ENCODE assay signal across 8 mouse cellular contexts in genomic region chr11:44617734-44618586, GRCm38 (mm10). TPM values are rescaled to one million over a fixed set of nuclear protein-coding genes. Genes with fewer than 3 reads are reported as not detected.
DNase-seq lines count a peak whose midpoint lies in the region; ATAC-seq and TF ChIP-seq lines count a peak whose summit lies in the region.

No protein-coding gene starts in this region.

- peaks cover 86% of the 10 kb centered on the region for H3K27me3 ChIP-seq in E14TG2a.4 (ENCODE audit: insufficient read depth, low read length)
- H3K27me3 ChIP-seq in embryonic facial prominence, embryonic 13.5 days = peaks cover 74% of the 10 kb centered on the region
- peaks cover 59% of the 10 kb centered on the region for H3K27me3 ChIP-seq in heart, embryonic 15.5 days

- H3K9ac ChIP-seq in embryonic facial prominence, embryonic 13.5 days = peak overlapping the region; percentile 92
- peak overlapping the region; percentile 76 for H3K9ac ChIP-seq in heart, embryonic 15.5 days

- TF ChIP-seq CTCF in E14TG2a.4 (conservative IDR thresholded peaks at IDR 0.05; ENCODE audit: low read length) = no peak

- H3K4me2 ChIP-seq in embryonic facial prominence, embryonic 13.5 days = peak overlapping the region; percentile 77
- peak overlapping the region; percentile 91 for H3K4me2 ChIP-seq in heart, embryonic 15.5 days

- H3K9me3 ChIP-seq in E14TG2a.4 (ENCODE audit: low read length) = no peaks in the 10 kb centered on the region
- no peaks in the 10 kb centered on the region for H3K9me3 ChIP-seq in embryonic facial prominence, embryonic 13.5 days
- no peaks in the 10 kb centered on the region for H3K9me3 ChIP-seq in heart, embryonic 15.5 days (replicated peaks)

- peak; percentile 13 for DNase-seq in adrenal gland, adult 8-10 months
- DNase-seq in kidney, postnatal 25 days = peak; percentile 33 to 53
- peak; percentile 14 to 17 for DNase-seq in spleen, postnatal 14 days (ENCODE audit: low spot score in 2 of 2)
- DNase-seq in layer of hippocampus, adult 9-11 months = no peak

- WGBS in embryonic facial prominence, embryonic 13.5 days = under 1% methylated on average over 53 of the region's 55 CpGs
- 2% methylated on average over 40 of the region's 55 CpGs for WGBS in heart, embryonic 15.5 days

- H3K4me1 ChIP-seq in E14TG2a.4 (replicated peaks; ENCODE audit: low read depth, low read length) = peaks cover 58% of the 10 kb centered on the region
- H3K4me1 ChIP-seq in embryonic facial prominence, embryonic 13.5 days = peaks cover 37% of the 10 kb centered on the region
- H3K4me1 ChIP-seq in heart, embryonic 15.5 days (replicated peaks) = peaks cover 38% of the 10 kb centered on the region

- peak overlapping the region; percentile 77 for H3K4me3 ChIP-seq in E14TG2a.4 (replicated peaks; ENCODE audit: low read length)
- H3K4me3 ChIP-seq in embryonic facial prominence, embryonic 13.5 days = peak overlapping the region; percentile 66
- peak overlapping the region; percentile 72 for H3K4me3 ChIP-seq in heart, embryonic 15.5 days

- no peak for ATAC-seq in embryonic facial prominence, embryonic 13.5 days (ENCODE audit: insufficient number of reproducible peaks, insufficient read depth, low FRiP score, low TSS enrichment, low read depth)
- 0 out of 2 replicates have a peak, but pooled peaks have one; percentile 11 for ATAC-seq in heart, embryonic 15.5 days (replicated peaks; ENCODE audit: insufficient number of reproducible peaks, insufficient read depth, low FRiP score, low read depth)
- peak; percentile 20 for ATAC-seq in megakaryocyte progenitor cell, adult 5-6 weeks (replicated peaks; ENCODE audit: poor library complexity)

- no peaks in the 10 kb centered on the region for H3K36me3 ChIP-seq in E14TG2a.4 (ENCODE audit: insufficient read depth, low read length)
- peaks cover 8% of the 10 kb centered on the region for H3K36me3 ChIP-seq in embryonic facial prominence, embryonic 13.5 days
- H3K36me3 ChIP-seq in heart, embryonic 15.5 days = 0 out of 2 replicates have a peak, but pooled peaks cover 5% of the 10 kb centered on the region

- H3K27ac ChIP-seq in embryonic facial prominence, embryonic 13.5 days = peak overlapping the region; percentile 93
- peak overlapping the region; percentile 82 for H3K27ac ChIP-seq in heart, embryonic 15.5 days

RNA-seq across cellular contexts. Expression of gene Ebf1, which starts 0.8 kb away (rescaled TPM):
- total RNA-seq in adrenal gland, adult 8-10 months (2022) = 10 to 100 TPM; 14.1 to 32.8 (median 23.1) TPM
- 69.1 and 77.2 TPM in 2 replicates for polyA plus RNA-seq in embryonic facial prominence, embryonic 13.5 days (2015; fragmentation: Nextera tagmentation; extraction: Ambion mirVana)
- polyA plus RNA-seq in heart, embryonic 15.5 days (2015; fragmentation: Nextera tagmentation; extraction: Ambion mirVana) = 16.6 and 16.8 TPM in 2 replicates
- 0.02 and 0.29 TPM in 2 replicates for total RNA-seq in megakaryocyte progenitor cell, adult 5-6 weeks (2015)
- 0.24 TPM in 1 of 2 replicates, not detected in the other for total RNA-seq in megakaryocyte progenitor cell, adult 5-6 weeks (2017)

Comparison
In these comparisons a context has a peak if more than half of its experiments do, and no peak if none do; other contexts are left out.
1. RNA of gene Ebf1, which starts 0.8 kb away (total RNA-seq): 14.1 to 32.8 TPM in adrenal gland, adult 8-10 months; 0.02 to 0.29 TPM in megakaryocyte progenitor cell, adult 5-6 weeks; every median in the first group is over 10 times any median in the second.
2. Peak in every context shown above with its lines, with median percentiles within 50 percentile points of each other: H3K4me3 ChIP-seq.